Mouse (Mus musculus) NIH3T3 (cell line): Measurements from ENCODE around the gene Prr3.
"Not testable (repeated sequence)": the region's sequence is repeated elsewhere in the genome, so short reads cannot be mapped to it uniquely, and the experiment has no call there.

Experiments
- DNase-seq: peaks from one replicate; pipeline ENCODE4 v3.0.0-alpha.2; 2012; ENCODE audit warnings: low read depth

The Prr3 gene

DNA sequence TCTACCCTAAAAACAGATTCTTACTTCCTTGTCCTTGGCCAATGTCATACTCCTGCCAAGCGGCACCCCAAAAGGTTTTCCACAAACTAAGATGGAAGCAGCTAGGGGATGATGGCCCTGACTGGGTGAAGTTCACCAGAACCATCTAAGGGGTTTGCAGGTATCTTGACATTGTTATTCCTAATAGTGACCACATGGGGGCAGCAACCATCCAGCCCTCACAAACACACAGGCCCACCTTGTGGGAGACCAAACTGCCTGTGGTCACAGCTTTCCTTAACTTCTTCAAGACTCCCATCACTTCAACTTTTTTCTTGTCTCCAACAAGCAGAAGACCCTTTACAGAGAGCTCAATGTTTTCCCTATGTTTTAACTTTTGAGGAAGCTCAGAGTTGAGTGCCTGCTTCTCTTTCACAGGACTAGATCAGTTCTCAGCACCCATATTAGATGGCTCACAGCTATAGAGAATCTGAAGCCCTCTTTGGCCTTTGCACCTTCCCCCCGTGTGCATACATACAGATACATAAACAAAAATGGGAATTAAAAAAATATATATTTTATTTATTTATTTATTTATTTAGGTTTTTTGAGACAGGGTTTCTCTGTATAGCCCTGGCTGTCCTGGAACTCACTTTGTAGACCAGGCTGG, 42.2 kb downstream of the Prr3 start:
- DNase-seq: peak; percentile 83

DNA sequence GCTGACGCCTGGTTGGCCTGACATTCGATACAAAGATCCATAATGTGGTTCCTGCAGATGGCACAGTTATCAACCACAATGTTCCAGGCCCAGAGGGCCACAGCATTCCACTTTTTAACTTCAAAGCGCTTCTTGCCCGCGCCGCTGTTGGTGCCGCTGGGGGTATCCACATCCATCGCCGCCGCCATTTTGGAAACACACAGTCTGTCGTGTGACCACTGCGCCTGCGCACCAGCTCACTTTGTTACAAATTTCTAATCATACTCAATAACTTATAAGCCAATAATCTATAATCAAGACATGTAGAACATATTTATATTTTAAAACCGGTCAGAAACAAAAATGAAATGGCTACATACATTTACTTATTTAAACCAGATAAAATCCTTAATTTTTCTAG, 44.3 kb downstream of the Prr3 start:
- not testable (repeated sequence) for DNase-seq

DNA sequence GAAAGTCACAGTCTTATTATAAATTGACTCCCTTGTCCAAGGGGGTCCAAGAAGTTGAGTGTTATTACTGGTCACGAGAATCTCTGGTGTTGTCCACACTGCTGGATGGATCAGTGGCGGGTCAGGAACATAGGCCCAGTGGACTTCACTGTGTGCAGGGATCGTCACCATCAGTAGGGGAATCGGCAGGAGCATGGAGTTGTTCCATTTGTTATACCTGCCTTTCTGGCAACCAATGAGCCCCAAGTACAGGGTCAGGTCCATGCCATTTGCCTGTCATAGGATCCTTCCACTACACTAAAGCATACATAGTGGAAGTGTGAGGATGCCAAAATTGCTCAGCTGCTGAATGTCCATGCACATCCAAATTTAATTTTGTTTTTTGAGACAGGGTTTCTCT, 47.4 kb downstream of the Prr3 start:
- DNase-seq: no peak

DNA sequence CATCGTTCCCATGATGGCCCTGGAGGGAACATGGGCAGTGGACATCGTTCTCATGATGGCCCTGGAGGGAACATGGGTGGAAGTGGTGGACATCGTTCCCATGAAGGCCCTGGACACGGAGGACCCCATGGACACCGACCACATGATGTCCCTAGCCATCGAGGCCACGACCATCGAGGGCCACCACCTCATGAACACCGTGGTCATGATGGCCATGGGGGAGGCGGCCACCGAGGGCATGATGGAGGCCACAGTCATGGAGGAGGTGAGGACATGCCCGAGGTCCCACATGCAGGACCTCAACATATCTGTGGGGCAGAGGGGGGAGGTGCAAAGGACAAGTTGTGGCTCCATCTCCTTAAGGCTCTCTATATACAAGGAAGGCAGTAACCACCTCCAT, 49.4 kb downstream of the Prr3 start:
- DNase-seq: no peak

DNA sequence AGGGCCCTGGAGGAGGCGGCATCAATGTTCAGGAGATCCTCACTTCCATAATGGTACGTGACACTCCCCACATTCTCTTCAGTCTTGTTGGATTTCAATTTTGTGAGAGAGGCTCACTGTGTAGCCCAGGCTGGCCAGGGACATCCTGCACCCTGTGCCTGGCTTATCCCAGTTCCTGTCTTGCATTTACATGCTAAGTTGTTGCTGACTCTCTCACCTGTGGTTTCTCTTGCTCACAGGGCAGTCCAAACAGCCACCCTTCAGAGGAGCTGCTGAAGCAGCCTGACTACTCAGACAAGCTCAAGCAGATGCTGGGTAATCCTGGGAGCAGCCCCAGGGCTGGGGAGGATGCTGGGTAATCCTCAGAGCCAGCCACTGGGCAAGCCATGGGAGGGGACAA, 50.5 kb downstream of the Prr3 start:
- DNase-seq: no peak

DNA sequence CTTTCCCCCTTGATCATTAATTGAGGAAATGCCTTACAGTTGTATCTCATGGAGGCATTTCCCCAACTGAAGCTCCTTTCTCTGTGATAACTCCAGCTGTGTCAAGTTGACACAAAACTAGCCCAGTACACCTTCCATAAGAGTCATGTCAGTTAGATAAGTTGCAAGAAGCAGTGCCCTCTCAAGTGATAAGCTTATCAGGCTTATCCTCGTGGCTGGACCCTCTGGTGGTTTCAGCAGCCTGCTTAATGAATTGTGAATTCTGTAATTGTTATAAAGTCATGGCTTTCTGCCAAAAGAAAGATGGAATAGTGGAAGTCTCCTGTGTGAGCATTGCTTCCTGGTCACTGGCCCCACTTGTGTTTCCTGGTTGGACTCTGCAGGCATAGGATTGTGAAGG, 52.6 kb downstream of the Prr3 start:
- DNase-seq: no peak

DNA sequence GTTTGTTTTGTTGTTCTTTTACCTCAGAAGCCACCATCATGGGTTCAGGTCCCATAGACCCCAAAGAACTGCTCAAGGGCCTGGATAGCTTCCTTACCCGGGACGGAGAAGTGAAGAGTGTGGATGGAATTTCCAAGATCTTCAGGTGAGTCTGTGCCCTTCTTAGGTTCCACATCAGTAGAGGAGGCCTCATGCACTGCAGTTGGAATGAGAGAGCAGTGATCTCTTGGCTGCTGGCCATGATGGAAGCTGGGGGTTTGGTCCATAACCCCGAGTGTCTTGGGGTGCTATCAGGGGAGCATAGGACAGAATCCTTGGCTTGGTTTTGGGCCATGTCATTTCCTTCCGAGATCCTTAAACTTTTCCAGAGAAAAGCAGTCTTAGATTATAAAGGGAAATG, 56.8 kb downstream of the Prr3 start:
- no peak for DNase-seq

DNA sequence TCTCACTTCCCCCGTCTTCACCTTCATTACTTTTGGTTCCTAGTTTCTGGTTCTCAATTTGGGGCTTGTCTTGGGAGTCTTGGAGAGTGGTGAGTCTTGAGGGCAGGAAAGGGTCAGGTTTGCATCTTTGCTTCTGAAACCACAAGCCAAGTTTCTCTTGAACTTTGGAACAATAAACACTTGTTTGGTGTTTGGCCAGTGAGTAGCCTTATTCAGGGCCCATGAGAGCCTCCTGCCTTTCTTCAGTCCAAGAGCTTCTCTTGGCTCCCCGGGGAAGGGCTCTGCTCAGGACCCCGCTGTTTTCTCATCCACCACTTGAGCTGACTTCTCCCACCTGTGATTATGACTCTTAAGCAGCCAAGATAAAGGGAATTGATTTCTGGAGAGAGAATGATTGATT, 57.5 kb downstream of the Prr3 start:
- peak; percentile 43 for DNase-seq
